Mouse (Mus musculus) heart, embryonic 13.5 days (tissue): ENCODE results near the gene Lingo1. TPM values are rescaled to one million over a fixed set of nuclear protein-coding genes. Genes with fewer than 3 reads are reported as not detected.

Experiments used
- ATAC-seq: fragments of 200-750 bp; cut with Nextera tagmentation; 2 replicates; pipeline ENCODE4 v1.8.0; 2017; ENCODE audit warnings: moderate TSS enrichment; ENCODE audit not compliant: insufficient number of reproducible peaks, low FRiP score, low TSS enrichment; ENCODE audit errors: extremely low read depth
- H3K27ac ChIP-seq: fragments of 300-500 bp; sonication (generic); replicated peaks from 2 replicates; pipeline ENCODE4 v1.5.1; 2015; ENCODE audit warnings: moderate library complexity, mild to moderate bottlenecking, inconsistent platforms
- H3K27me3 ChIP-seq: fragments of 300-500 bp; sonication (generic); replicated peaks from 2 replicates; pipeline ENCODE4 v1.6.1; 2015; ENCODE audit warnings: mild to moderate bottlenecking, inconsistent platforms
- H3K36me3 ChIP-seq: fragments of 300-500 bp; sonication (generic); 2 replicates; pipeline ENCODE4 v1.6.1; 2015; ENCODE audit warnings: mild to moderate bottlenecking, inconsistent platforms
- H3K4me1 ChIP-seq: fragments of 300-500 bp; sonication (generic); 2 replicates; pipeline ENCODE4 v1.6.1; 2015; ENCODE audit warnings: inconsistent platforms
- H3K4me2 ChIP-seq: fragments of 300-500 bp; sonication (generic); 2 replicates; pipeline ENCODE4 v1.6.1; 2015; ENCODE audit warnings: inconsistent platforms, mild to moderate bottlenecking, moderate library complexity
- H3K4me3 ChIP-seq: fragments of 300-500 bp; sonication (generic); 2 replicates; pipeline ENCODE4 v1.5.1; 2015; ENCODE audit warnings: moderate library complexity, mild to moderate bottlenecking, inconsistent platforms
- H3K9ac ChIP-seq: fragments of 300-500 bp; sonication (generic); 2 replicates; pipeline ENCODE4 v1.6.1; 2015; ENCODE audit warnings: inconsistent platforms, mild to moderate bottlenecking, moderate library complexity
- H3K9me3 ChIP-seq: fragments of 300-500 bp; sonication (generic); 2 replicates; pipeline ENCODE4 v1.6.1; 2016; ENCODE audit warnings: inconsistent platforms
- WGBS: fragments of 180-500 bp; shearing (Covaris S2); methylation state at CpG from one replicate; pipeline ENCODE4 v1.1.7; 2015; ENCODE audit warnings: mixed read lengths; 5-methylcytosine and 5-hydroxymethylcytosine counted together
- polyA plus RNA-seq: library from polyadenylated mRNA; unstranded; fragments of >200 nt; fragmentation: Nextera tagmentation; extraction: Ambion mirVana; gene quantifications from 2 replicates; pipeline ENCODE4 v1.2.1, GENCODE M21; 2015

Lingo1 gene
- polyA plus RNA-seq, 1 experiment from 2014 or later = 2.3 TPM

DNA sequence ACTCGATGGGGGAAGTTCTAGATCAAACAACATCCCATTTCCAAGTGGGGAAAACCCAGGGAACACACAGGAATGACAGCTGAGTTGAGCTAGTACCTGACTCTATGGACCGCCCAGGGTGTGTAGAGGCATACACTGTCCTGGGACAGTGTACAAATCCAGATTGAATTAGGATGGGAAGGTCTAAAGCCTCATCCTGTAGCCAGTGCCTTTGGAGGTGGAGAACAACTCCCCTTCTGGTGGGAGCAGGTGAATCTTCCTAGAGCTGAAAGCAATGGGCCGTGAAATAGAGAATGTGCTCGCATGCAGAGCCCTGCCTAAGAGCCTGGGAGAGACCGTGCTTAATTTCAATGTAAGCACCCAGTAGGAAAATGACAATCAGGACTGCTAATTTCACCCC lies 185.8 kb downstream of the Lingo1 start:
- peaks cover 31% of the 10 kb centered on the region for H3K27me3 ChIP-seq
- no peak overlapping the region for H3K27ac ChIP-seq
- WGBS = 77% methylated on average over 5 of the region's 5 CpGs
- H3K4me1 ChIP-seq = peaks cover 46% of the 10 kb centered on the region
- no peaks in the 10 kb centered on the region for H3K9me3 ChIP-seq
- no peaks in the 10 kb centered on the region for H3K36me3 ChIP-seq
- H3K9ac ChIP-seq = no peak overlapping the region
- H3K4me3 ChIP-seq = no peak overlapping the region
- no peak overlapping the region for H3K4me2 ChIP-seq
- no peak for ATAC-seq

DNA sequence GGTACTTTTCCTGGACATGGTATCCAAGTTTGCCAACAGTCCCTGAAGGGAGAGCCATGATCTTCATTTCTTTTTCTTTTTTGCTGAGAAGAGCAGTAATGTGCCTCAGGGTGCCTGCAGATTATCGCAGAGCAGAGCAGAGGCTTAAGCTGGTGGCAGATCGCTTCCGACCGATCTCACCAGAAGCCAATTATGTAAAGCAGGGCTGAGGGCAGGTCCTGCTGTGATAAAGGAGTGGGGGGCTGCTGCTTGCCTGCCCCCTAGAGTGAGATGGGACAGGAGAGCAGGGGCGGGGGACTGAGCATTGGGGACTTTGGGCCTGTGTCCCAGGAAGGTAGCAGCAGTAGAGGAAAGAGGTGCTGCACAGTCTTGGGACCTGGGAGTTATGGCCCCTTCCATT lies 186.8 kb downstream of the Lingo1 start:
- 32% methylated on average over 5 of the region's 5 CpGs for WGBS
- H3K4me1 ChIP-seq = peaks cover 56% of the 10 kb centered on the region
- ATAC-seq = no peak

DNA sequence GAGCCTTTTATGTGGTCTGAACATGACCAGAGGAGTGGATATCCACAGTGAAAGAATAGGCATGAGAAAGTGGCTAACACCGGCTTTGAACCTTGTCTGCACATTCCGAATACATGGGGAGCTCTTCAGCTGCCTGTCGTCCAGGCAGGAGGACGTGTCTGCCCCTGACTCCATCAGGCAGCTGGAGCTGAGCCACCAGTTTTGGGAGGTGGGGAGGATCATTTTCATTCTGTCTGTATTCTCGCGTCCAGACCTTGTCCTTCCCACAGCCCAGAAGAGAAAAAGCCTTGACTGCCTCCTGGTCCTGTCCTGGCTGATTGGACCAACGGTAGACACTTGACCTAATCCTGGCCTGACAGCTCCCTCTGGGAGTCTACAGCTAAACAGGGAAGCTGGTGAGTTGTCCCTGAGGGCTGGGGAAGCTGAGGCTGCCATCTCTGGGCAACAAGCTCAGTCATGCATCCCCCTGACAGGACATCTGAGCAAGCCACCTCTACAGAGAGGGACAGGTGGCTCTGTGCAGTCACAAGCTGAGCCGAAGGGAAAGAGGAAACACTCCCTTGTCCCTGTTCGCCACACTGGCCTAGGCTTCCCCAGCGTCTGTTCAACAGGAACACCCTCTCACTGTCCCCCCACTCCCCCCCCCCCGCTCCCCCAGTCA lies 187.4 kb downstream of the Lingo1 start:
- ATAC-seq = no peak
- H3K27me3 ChIP-seq = peaks cover 31% of the 10 kb centered on the region
- 16% methylated on average over 11 of the region's 11 CpGs for WGBS
- H3K9ac ChIP-seq = no peak overlapping the region; the same call in 1 of the 2 replicates
- H3K4me3 ChIP-seq = no peak overlapping the region
- H3K27ac ChIP-seq = no peak overlapping the region
- peaks cover 54% of the 10 kb centered on the region for H3K4me1 ChIP-seq
- H3K4me2 ChIP-seq = no peak overlapping the region
- H3K9me3 ChIP-seq = no peaks in the 10 kb centered on the region
- no peaks in the 10 kb centered on the region for H3K36me3 ChIP-seq

More for the DNA sequence above, 186.8 kb downstream of the Lingo1 start:
- Histone ChIP-seq H3K9me3 (no peaks in the 10 kb centered on the region), H3K9ac (no peak overlapping the region), H3K4me3 (no peak overlapping the region), H3K36me3 (no peaks in the 10 kb centered on the region), H3K4me2 (no peak overlapping the region), H3K27ac (no peak overlapping the region), H3K27me3 (peaks cover 31% of the 10 kb centered on the region)

DNA sequence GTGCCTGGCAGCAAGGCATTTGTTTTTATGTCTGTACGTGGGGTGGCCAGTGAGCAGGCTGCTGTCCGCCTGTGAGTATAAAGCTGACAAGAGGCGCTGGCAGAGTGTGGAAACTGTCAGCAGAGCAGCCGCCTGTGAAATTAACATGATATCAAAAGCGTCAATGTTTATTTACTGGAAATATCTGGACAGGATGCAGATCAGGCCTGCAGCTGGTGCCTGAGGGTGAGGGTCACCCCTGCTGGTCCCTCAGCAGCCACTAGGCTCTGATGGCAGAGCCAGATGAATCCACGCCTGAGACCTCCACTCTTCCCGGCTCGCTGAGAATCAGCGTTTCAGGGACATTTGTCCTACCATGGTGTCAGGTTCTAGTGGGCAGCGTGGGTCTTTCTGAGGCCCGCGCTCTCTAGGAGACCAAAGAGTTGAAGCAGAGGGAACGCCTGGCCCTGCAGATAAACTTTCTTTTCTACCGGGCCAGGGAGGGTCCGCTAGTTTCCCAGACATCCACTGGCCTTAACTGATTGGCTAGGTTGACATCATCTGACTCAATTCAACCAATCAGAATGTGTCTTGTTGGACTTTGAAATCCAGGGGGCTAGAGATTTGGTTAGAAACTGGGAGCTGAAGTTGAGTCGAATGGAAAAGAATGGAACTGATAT lies 190.1 kb downstream of the Lingo1 start:
- Histone ChIP-seq H3K9me3 (no peaks in the 10 kb centered on the region), H3K27ac (peak overlapping the region; percentile 61), H3K27me3 (peaks cover 34% of the 10 kb centered on the region), H3K4me1 (peaks cover 38% of the 10 kb centered on the region), H3K36me3 (no peaks in the 10 kb centered on the region), H3K9ac (peak overlapping the region; percentile 59; the same call in 1 of the 2 replicates), H3K4me2 (peak overlapping the region; percentile 55), H3K4me3 (peak overlapping the region; percentile 31)
- ATAC-seq = no peak
- WGBS = 42% methylated on average over 16 of the region's 16 CpGs

DNA sequence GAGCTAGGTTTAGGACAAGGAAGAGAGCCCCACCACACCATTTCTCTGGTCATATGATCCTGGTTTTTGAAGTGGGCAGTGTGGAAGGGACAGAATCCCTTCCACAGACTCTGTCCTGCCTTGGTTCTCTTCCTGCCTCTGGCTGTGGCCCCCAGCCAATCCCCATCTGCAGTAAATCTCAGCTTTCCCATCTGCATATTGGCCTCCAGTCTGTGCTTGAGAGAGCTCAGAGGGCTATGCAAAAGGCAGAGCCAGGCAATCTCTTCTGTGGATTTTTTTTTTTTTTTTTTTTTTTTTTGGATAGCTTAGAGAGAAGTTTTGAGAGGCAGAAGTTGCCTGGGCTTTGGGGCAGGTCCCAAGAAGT lies 190.8 kb downstream of the Lingo1 start:
- peaks cover 38% of the 10 kb centered on the region for H3K4me1 ChIP-seq
- H3K4me2 ChIP-seq = no peak overlapping the region
- no peaks in the 10 kb centered on the region for H3K9me3 ChIP-seq
- H3K9ac ChIP-seq = no peak overlapping the region
- peaks cover 33% of the 10 kb centered on the region for H3K27me3 ChIP-seq
- H3K36me3 ChIP-seq = no peaks in the 10 kb centered on the region
- ATAC-seq = no peak
- no peak overlapping the region for H3K27ac ChIP-seq
- H3K4me3 ChIP-seq = no peak overlapping the region

DNA sequence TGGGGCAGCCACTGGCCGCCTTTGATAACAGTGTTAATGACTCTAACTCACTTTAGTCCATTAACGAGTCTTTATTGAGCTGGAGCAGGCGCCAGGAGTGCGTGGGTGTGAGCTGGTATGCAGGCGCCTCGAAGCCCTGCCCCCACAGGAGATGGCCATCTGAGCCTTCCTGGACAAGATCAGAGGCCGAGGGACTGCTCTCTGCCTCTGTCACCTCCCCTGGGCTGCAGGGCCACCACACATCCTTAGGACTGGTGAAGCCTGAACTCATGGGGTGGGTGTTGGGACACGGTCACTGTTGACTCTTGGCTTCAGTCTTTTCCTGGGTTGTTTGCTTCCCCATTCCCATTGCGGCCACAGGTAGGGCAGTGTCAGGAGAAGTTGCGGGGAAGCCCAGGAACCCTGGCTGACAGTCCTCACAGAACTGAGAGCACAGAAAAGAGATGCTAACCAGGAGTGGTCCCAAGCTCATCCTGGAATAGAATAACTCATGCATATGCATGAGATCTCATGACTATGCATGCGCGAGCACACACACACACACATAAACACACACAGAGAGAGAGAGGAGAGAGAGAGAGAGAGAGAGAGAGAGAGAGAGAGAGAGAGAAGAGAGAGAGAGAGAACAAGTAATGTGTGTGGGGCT lies 191.3 kb downstream of the Lingo1 start:
- Histone ChIP-seq H3K4me3 (no peak overlapping the region), H3K27me3 (peaks cover 30% of the 10 kb centered on the region), H3K27ac (no peak overlapping the region), H3K9ac (peak overlapping the region; percentile 38; the same call in 1 of the 2 replicates), H3K4me2 (peak overlapping the region; percentile 37), H3K4me1 (peaks cover 38% of the 10 kb centered on the region), H3K36me3 (no peaks in the 10 kb centered on the region), H3K9me3 (no peaks in the 10 kb centered on the region)
- ATAC-seq = no peak
- 27% methylated on average over 12 of the region's 12 CpGs for WGBS

DNA sequence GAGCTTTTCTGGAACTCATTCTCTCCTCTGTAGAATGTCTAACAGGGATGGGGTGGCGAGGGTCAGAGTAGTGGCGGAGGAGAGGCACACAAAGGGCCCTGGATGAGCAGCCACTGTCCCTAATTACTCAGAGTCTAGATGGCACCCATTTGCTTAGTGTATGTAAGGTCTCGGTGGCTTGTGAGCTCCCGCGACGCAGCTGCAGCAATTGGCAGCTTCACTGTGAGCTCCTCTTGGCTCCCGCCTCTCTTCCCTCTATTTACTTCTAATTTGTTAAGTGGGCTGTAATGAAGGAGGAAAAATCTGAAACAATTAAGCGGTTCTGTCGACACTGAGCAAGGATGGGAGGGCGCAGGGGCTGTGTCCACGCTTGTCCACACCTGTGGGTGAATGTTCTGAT lies 195.6 kb downstream of the Lingo1 start:
- ATAC-seq = no peak
- H3K36me3 ChIP-seq = no peaks in the 10 kb centered on the region
- H3K4me2 ChIP-seq = no peak overlapping the region
- H3K27ac ChIP-seq = no peak overlapping the region
- H3K4me1 ChIP-seq = peaks cover 16% of the 10 kb centered on the region
- H3K9ac ChIP-seq = no peak overlapping the region
- no peak overlapping the region for H3K4me3 ChIP-seq
- H3K27me3 ChIP-seq = 0 out of 2 replicates have a peak, but pooled peaks cover 3% of the 10 kb centered on the region
- 65% methylated on average over 11 of the region's 11 CpGs for WGBS
- H3K9me3 ChIP-seq = no peaks in the 10 kb centered on the region

DNA sequence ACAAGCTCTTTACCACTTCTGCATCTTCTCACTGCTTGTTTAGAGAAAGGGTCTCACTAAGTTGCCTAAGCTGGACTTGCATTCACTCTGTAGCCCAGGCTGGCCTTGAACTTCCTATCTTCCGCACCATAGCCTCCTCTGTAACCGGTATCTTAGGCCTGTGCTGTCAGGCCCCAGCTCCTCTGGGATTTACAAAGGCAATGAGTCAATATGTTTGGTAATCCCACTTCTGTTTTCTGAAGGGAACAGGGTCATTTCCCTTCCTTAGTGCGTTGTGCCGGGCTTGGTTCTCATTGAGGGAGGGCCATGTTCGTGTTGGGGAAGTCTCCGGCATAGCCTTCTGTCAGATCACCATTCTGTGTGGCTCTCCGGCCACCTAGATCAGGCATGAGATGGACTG lies 203.6 kb downstream of the Lingo1 start:
- no peak overlapping the region for H3K27ac ChIP-seq
- no peak for ATAC-seq
- H3K9ac ChIP-seq = no peak overlapping the region
- no peaks in the 10 kb centered on the region for H3K9me3 ChIP-seq
- peaks cover 8% of the 10 kb centered on the region; the same call in 1 of the 2 replicates for H3K27me3 ChIP-seq
- no peaks in the 10 kb centered on the region for H3K4me1 ChIP-seq
- no peak overlapping the region for H3K4me3 ChIP-seq
- no peaks in the 10 kb centered on the region for H3K36me3 ChIP-seq
- WGBS = 82% methylated on average over 7 of the region's 7 CpGs
- H3K4me2 ChIP-seq = no peak overlapping the region

DNA sequence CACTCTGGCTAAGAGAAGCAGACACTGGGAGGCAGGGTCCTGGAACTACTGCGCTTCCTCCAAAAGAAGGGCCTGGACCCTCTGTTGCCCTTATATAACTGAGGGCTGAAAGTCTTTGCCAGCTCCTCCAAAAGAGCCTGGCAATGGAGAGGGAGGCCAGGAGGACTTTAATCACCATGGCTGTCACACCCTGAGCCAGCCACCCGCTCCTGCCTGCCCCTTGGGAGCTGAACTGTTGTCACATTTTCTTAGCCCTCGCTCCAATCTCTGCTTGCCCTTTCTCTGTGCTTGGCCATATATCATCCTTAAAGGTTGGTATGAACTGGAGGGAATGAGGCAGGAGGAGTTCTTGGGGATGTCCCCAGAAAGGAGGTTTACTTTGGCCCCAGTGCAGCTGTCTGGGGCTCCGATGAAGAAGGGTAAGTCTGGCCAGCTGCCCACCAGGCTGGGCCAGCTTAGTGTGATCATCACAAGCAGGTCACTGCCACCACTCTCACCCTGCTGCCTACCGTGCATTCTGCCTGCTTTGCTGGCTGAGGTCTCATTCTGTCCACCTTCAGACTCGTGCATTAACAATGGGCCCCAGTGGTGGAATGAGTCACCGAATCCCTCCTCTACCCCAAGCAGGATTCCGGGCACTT lies 204.9 kb downstream of the Lingo1 start:
- WGBS = 72% methylated on average over 8 of the region's 8 CpGs
- ATAC-seq = no peak

DNA sequence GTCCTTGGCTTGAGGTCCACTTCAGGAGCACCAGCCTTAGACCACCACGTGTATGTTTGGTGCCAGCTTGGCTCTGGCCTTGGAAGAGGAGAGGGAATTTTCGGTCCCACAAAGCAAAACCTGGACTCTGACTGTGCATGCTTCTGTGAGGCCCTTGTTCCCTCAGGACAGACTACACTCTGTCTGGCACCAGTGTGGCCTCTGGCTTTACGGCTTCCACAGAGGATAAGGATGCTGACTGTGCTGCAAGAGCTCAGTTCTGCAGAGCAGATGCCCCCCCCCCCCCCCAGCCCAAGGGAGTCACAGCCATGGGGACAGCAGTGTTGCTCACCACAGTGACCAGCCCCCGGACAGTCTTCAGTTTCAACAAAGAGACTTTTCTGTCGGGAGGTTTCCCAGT lies 206.5 kb downstream of the Lingo1 start:
- no peak for ATAC-seq
- no peak overlapping the region for H3K27ac ChIP-seq
- H3K27me3 ChIP-seq = peaks cover 16% of the 10 kb centered on the region; the same call in 1 of the 2 replicates
- H3K4me3 ChIP-seq = no peak overlapping the region
- no peaks in the 10 kb centered on the region for H3K36me3 ChIP-seq
- H3K4me2 ChIP-seq = no peak overlapping the region
- no peaks in the 10 kb centered on the region for H3K9me3 ChIP-seq
- 57% methylated on average over 5 of the region's 5 CpGs for WGBS
- H3K9ac ChIP-seq = no peak overlapping the region
- no peaks in the 10 kb centered on the region for H3K4me1 ChIP-seq

More for the DNA sequence above, 204.9 kb downstream of the Lingo1 start:
- Histone ChIP-seq H3K4me1 (no peaks in the 10 kb centered on the region), H3K9ac (no peak overlapping the region), H3K36me3 (no peaks in the 10 kb centered on the region), H3K4me3 (no peak overlapping the region), H3K4me2 (no peak overlapping the region), H3K27me3 (peaks cover 9% of the 10 kb centered on the region; the same call in 1 of the 2 replicates), H3K27ac (no peak overlapping the region), H3K9me3 (no peaks in the 10 kb centered on the region)

DNA sequence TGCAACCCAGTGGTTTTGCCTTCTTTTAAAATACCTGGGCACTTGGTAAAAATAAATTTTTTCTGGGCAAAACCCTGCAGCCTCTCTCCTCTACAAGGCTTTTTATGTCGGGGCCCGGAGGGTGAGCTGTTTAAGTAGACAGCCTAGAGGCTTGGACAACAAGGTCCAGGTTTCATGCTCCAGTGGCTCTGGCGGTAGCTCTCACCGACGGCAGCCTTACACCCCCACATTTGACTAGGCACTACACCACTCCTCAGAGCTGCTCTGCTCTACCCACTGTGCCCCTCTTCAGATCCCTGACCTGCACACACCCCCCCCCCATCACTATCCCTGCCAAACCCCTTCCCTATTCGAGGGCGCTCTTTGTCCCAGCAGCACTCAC lies 212.2 kb downstream of the Lingo1 start:
- Histone ChIP-seq H3K4me2 (no peak overlapping the region), H3K36me3 (no peaks in the 10 kb centered on the region), H3K9ac (no peak overlapping the region), H3K27me3 (peaks cover 23% of the 10 kb centered on the region), H3K4me3 (no peak overlapping the region), H3K27ac (no peak overlapping the region), H3K4me1 (0 out of 2 replicates have a peak, but pooled peaks cover 6% of the 10 kb centered on the region), H3K9me3 (no peaks in the 10 kb centered on the region)
- no peak for ATAC-seq
- WGBS = 71% methylated on average over 7 of the region's 7 CpGs
